Mouse (Mus musculus): Measurements from ENCODE around the gene Slc35e3. TPM values are rescaled to one million over a fixed set of nuclear protein-coding genes. Genes with fewer than 3 reads are reported as not detected.
"Not testable (repeated sequence)": the region's sequence is repeated elsewhere in the genome, so short reads cannot be mapped to it uniquely, and the experiment has no call there.

The Slc35e3 gene
- total RNA-seq, 2 experiments from 2014 or later: 7.8 to 8.2 TPM

- DNase-seq: not testable (repeated sequence)
Observed at GRCm38 (mm10) chr10:117734104-117734852, 11.9 kb downstream of the Slc35e3 start.

GRCm38 (mm10) chr10:117733626-117734025 is 12.5 kb downstream of the Slc35e3 start:
- DNase-seq: not testable (repeated sequence)

GRCm38 (mm10) chr10:117732962-117733592 is 13.1 kb downstream of the Slc35e3 start:
- DNase-seq: no peak

GRCm38 (mm10) chr10:117732184-117732583 is 14.0 kb downstream of the Slc35e3 start:
- DNase-seq: no peak

GRCm38 (mm10) chr10:117731244-117732101 is 14.7 kb downstream of the Slc35e3 start:
- peak; percentile 61 to 67 for DNase-seq

GRCm38 (mm10) chr10:117730637-117731203 is 15.4 kb downstream of the Slc35e3 start:
- DNase-seq: no peak

GRCm38 (mm10) chr10:117730140-117730539 is 16.0 kb downstream of the Slc35e3 start:
- no peak for DNase-seq

GRCm38 (mm10) chr10:117729139-117729814 is 16.9 kb downstream of the Slc35e3 start:
- DNase-seq: no peak

GRCm38 (mm10) chr10:117728574-117728973 is 17.6 kb downstream of the Slc35e3 start:
- DNase-seq: no peak

- no peak for DNase-seq
Observed at GRCm38 (mm10) chr10:117727518-117728110, 18.6 kb downstream of the Slc35e3 start.

GRCm38 (mm10) chr10:117726888-117727385 is 19.2 kb downstream of the Slc35e3 start:
- DNase-seq: no peak

- DNase-seq: no peak
Observed at GRCm38 (mm10) chr10:117726350-117726749, 19.8 kb downstream of the Slc35e3 start.

- DNase-seq: no peak
Observed at GRCm38 (mm10) chr10:117725671-117726070, 20.5 kb downstream of the Slc35e3 start.

- no peak for DNase-seq
Observed at GRCm38 (mm10) chr10:117724804-117725361, 21.3 kb downstream of the Slc35e3 start.

- DNase-seq: no peak
Observed at GRCm38 (mm10) chr10:117724136-117724718, 21.9 kb downstream of the Slc35e3 start.

- peak; percentile 42 to 65 for DNase-seq
Observed at GRCm38 (mm10) chr10:117718161-117719119, 27.7 kb downstream of the Slc35e3 start.

GRCm38 (mm10) chr10:117717583-117717982 is 28.6 kb downstream of the Slc35e3 start:
- peak; percentile 65 to 72 for DNase-seq

GRCm38 (mm10) chr10:117716686-117717085 is 29.5 kb downstream of the Slc35e3 start:
- no peak for DNase-seq

GRCm38 (mm10) chr10:117715654-117716053 is 30.5 kb downstream of the Slc35e3 start:
- DNase-seq: not testable (repeated sequence)
